Mouse (Mus musculus) thymus, postnatal 10 days (tissue): Measurements from ENCODE around the gene Cpd.

Source experiments
- DNase-seq, 2 experiments: peaks; one replicate each; pipeline ENCODE4 v3.0.0; 2021; ENCODE audit warnings: low spot score in 2 of 2

Cpd gene

GRCm38 (mm10) chr11:76789252-76789651 lies 57.6 kb downstream of the Cpd start:
- peak in 1 of 2 experiments; percentile 40 for DNase-seq

GRCm38 (mm10) chr11:76775533-76775932 lies 71.3 kb downstream of the Cpd start:
- no peak for DNase-seq

GRCm38 (mm10) chr11:76773811-76774210 lies 73.0 kb downstream of the Cpd start:
- DNase-seq, result no peak

DNA sequence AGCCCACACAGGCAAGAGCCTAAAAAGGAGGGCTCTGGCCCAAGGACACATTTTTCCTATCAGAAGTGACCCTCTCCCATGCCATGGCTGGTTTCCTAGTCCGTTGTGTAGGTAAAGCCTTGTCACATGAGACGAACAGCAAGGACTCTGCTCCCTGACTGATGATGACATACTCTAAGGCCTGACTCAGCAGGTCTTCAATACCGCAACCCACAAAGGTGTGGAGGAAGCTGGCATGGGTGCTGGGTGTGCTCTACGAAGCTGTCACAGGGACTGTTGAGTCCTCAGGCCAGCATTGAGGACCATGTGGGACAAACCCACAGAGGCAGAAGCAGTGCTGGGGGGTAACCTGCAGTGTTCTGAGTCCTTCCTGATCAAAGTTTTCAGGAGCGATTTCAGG lies 76.3 kb downstream of the Cpd start:
- DNase-seq, result no peak

DNA sequence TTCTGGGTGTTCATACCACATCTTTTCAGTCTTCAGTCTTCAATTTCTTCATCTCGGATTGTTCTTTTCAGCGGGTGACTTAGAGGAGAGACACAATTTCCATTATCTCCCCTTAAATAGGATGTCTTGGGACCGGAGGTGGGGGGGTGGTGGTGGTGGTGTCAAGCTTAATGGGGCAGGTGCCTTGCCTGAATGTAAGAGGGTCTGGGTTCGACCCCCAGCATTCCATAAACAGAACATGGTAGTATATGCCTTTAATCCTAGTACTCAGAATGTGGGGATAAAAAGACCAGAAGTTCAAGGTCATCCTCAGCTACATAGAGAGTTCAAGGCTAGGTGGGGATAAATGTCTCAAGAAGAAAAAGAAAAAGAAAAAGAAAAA lies 83.1 kb downstream of the Cpd start:
- DNase-seq, result no peak

GRCm38 (mm10) chr11:76763053-76763740 lies 83.6 kb downstream of the Cpd start, which contains the start of gene Gosr1:
Gene Gosr1 (minus strand): TSS chr11:76763579.
- DNase-seq, result peak; percentile 87 to 94

DNA sequence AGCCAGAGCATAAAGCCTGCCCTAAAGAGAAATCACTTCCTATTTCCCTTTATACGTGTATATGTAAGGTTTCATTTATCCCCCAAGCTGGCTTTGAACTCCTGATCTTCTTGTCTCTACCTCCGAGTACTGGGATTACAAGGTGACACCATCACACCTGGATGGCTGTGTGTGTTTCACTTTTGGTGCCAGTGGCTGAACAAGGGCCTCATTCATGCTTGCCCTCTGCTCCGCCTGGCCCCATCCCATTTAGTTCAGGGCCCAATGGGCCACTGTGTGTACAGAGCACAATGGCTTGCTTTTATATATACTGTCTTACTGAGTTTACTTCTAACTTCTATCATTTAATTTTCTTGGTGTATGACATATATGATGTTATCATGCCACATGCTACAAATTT lies 94.5 kb downstream of the Cpd start:
- DNase-seq, result no peak

GRCm38 (mm10) chr11:76748819-76749218 lies 98.0 kb downstream of the Cpd start:
- DNase-seq, result no peak

DNA sequence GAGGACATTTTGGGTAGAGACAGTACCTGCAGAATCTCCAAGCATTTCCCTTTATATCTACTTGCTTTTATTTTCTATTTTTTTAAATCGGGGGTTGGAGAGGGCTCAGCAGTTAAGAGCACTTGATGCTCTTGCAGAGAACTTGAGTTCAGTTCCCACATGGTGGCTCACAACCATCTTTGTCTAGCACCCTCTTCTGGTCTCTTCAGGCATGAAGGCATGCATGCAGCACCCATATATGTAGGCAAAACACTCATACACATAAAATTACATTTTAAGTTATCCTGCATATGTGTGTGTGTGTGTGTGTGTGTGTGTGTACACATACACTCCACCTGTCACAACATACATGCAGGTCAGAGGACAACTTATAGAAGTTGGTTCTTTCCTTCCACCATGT lies 100.9 kb downstream of the Cpd start:
- no peak for DNase-seq

DNA sequence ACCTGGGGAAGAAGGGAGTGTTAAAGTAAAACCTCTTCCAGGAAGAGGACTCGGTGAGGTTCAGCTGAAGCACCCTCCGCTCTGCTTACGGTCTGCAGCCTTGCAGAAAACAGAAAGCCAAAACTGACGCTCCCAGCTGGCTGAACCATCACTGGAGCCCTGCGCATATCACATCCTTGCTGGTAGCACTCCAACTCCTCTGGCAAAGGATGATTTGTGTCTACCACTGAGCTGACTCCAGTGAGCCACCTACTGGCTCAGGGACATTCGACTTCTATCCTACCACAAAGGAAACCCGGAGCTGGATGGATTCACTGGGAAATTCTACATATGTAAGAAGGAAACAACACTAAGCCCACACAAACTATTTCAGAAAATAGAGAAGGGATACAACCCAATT lies 102.3 kb downstream of the Cpd start:
- DNase-seq, result no peak

DNA sequence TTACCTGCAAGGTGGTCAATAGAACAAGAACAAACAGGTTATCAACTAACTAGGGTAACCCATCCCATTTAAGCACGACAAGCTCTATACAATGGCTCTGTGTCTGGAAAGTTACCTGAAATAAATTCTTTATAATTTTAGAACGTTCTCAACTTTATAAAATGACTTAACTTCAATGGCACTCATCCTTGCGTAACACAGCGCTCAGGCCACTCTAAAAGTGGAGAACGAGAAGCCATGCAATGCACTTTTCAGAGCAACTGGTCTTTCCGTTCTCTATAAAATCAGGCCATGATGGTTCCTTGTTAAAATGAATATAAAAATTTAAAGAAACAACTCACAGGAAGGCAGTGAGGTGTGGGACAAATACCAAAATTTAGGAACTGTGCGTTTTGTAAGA lies 104.3 kb downstream of the Cpd start:
- DNase-seq, result no peak

GRCm38 (mm10) chr11:76739125-76739524 lies 107.7 kb downstream of the Cpd start:
- peak in 1 of 2 experiments; percentile 31 for DNase-seq

DNA sequence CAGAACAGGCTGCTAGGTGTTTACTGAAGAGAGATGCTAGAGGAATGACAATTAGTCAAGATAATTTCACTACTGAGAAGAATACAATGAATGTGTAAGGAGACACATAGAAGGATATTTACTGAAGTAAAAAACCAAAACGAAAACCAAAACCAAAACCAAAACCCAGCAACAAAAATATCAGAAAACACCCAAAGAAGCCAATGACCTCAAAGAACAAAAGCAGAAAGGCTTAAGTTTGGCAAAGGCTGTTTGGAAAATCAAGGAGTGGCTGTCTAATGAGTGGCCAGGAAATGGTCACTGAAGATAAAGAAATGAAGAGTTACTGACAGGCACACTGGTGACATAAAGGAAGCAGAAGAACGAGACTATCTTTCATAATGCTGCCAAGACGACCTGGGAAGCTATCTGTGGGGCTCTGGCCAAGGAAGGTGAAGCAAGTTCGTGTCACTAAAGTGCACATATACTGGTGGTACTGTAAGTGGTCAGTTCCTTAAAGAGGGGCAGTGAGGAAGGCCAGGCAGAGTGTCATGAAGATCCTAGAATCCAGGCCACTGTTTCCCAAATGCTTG lies 111.0 kb downstream of the Cpd start:
- DNase-seq, result no peak

GRCm38 (mm10) chr11:76734560-76734959 lies 112.3 kb downstream of the Cpd start:
- DNase-seq, result no peak

GRCm38 (mm10) chr11:76730650-76731049 lies 116.2 kb downstream of the Cpd start:
- DNase-seq, result no peak
